Mouse (Mus musculus) forebrain, embryonic 12.5 days (tissue): Measurements from ENCODE around the gene Dusp16. TPM values are rescaled to one million over a fixed set of nuclear protein-coding genes. Genes with fewer than 3 reads are reported as not detected.

Experiments
- ATAC-seq: fragments of 200-750 bp; cut with Nextera tagmentation; 2 replicates; pipeline ENCODE4 v1.8.0; 2017; ENCODE audit warnings: moderate TSS enrichment; ENCODE audit not compliant: low FRiP score
- H3K27ac ChIP-seq: fragments of 300-500 bp; sonication (generic); 2 replicates; pipeline ENCODE4 v1.5.1; 2016; ENCODE audit warnings: mild to moderate bottlenecking
- H3K27me3 ChIP-seq: fragments of 300-500 bp; sonication (generic); 2 replicates; pipeline ENCODE4 v1.6.1; 2016; ENCODE audit warnings: mild to moderate bottlenecking
- H3K36me3 ChIP-seq: fragments of 300-500 bp; sonication (generic); replicated peaks from 2 replicates; pipeline ENCODE4 v1.6.1; 2016; ENCODE audit warnings: mild to moderate bottlenecking
- H3K4me1 ChIP-seq: fragments of 300-500 bp; sonication (generic); 2 replicates; pipeline ENCODE4 v1.6.1; 2016
- H3K4me2 ChIP-seq: fragments of 300-500 bp; sonication (generic); 2 replicates; pipeline ENCODE4 v1.6.1; 2016; ENCODE audit warnings: mild to moderate bottlenecking, moderate library complexity
- H3K4me3 ChIP-seq: fragments of 300-500 bp; sonication (generic); replicated peaks from 2 replicates; pipeline ENCODE4 v1.5.1; 2016; ENCODE audit warnings: mild to moderate bottlenecking
- H3K9ac ChIP-seq: fragments of 300-500 bp; sonication (generic); 2 replicates; pipeline ENCODE4 v1.6.1; 2016; ENCODE audit warnings: mild to moderate bottlenecking
- H3K9me3 ChIP-seq: fragments of 300-500 bp; sonication (generic); 2 replicates; pipeline ENCODE4 v1.6.1; 2016
- WGBS: fragments of 180-500 bp; shearing (Covaris S2); methylation state at CpG from one replicate; pipeline ENCODE4 v1.1.7; 2016; 5-methylcytosine and 5-hydroxymethylcytosine counted together
- polyA plus RNA-seq: library from polyadenylated mRNA; unstranded; fragments of >200 nt; fragmentation: Nextera tagmentation; extraction: Ambion mirVana; gene quantifications from 2 replicates; pipeline ENCODE4 v1.2.1, GENCODE M21; 2016

Dusp16 gene
- polyA plus RNA-seq, 1 experiment from 2014 or later, result 22.0 TPM

GRCm38 (mm10) chr6:134782900-134783299, 9.5 kb downstream of the Dusp16 start:
- 88% methylated on average over 7 of the region's 7 CpGs for WGBS
- no peaks in the 10 kb centered on the region for H3K9me3 ChIP-seq
- H3K4me2 ChIP-seq, result no peak overlapping the region
- H3K27ac ChIP-seq, result no peak overlapping the region
- ATAC-seq, result no peak
- no peaks in the 10 kb centered on the region for H3K27me3 ChIP-seq
- no peak overlapping the region for H3K4me3 ChIP-seq
- no peak overlapping the region for H3K9ac ChIP-seq
- no peaks in the 10 kb centered on the region for H3K4me1 ChIP-seq
- no peaks in the 10 kb centered on the region for H3K36me3 ChIP-seq

GRCm38 (mm10) chr6:134781494-134781913, 10.9 kb downstream of the Dusp16 start:
- H3K27ac ChIP-seq, result no peak overlapping the region
- no peaks in the 10 kb centered on the region for H3K36me3 ChIP-seq
- ATAC-seq, result no peak
- H3K9ac ChIP-seq, result no peak overlapping the region
- WGBS, result 86% methylated on average over 7 of the region's 7 CpGs
- H3K4me1 ChIP-seq, result no peaks in the 10 kb centered on the region
- no peak overlapping the region for H3K4me2 ChIP-seq
- H3K27me3 ChIP-seq, result no peaks in the 10 kb centered on the region
- H3K9me3 ChIP-seq, result no peaks in the 10 kb centered on the region
- no peak overlapping the region for H3K4me3 ChIP-seq

- 80% methylated on average over 2 of the region's 2 CpGs for WGBS
- H3K4me1 ChIP-seq, result no peaks in the 10 kb centered on the region
- H3K9me3 ChIP-seq, result no peaks in the 10 kb centered on the region
- H3K9ac ChIP-seq, result no peak overlapping the region
- H3K27ac ChIP-seq, result no peak overlapping the region
- no peaks in the 10 kb centered on the region for H3K27me3 ChIP-seq
- no peak overlapping the region for H3K4me3 ChIP-seq
- H3K36me3 ChIP-seq, result no peaks in the 10 kb centered on the region
- no peak overlapping the region for H3K4me2 ChIP-seq
- no peak for ATAC-seq
These were observed 12.4 kb downstream of the Dusp16 start for GRCm38 (mm10) chr6:134780024-134780423.

GRCm38 (mm10) chr6:134773961-134774360, 18.5 kb downstream of the Dusp16 start:
- no peak overlapping the region for H3K4me2 ChIP-seq
- H3K4me1 ChIP-seq, result no peaks in the 10 kb centered on the region
- no peak overlapping the region for H3K27ac ChIP-seq
- no peak overlapping the region for H3K9ac ChIP-seq
- H3K4me3 ChIP-seq, result no peak overlapping the region
- no peak for ATAC-seq
- no peaks in the 10 kb centered on the region for H3K27me3 ChIP-seq
- no peaks in the 10 kb centered on the region for H3K36me3 ChIP-seq
- H3K9me3 ChIP-seq, result no peaks in the 10 kb centered on the region
- WGBS, result 68% methylated on average over 3 of the region's 3 CpGs

GRCm38 (mm10) chr6:134773292-134773893, 19.0 kb downstream of the Dusp16 start:
- ATAC-seq, result no peak
- no peaks in the 10 kb centered on the region for H3K4me1 ChIP-seq
- no peaks in the 10 kb centered on the region for H3K9me3 ChIP-seq
- H3K4me3 ChIP-seq, result no peak overlapping the region
- H3K9ac ChIP-seq, result no peak overlapping the region
- H3K27ac ChIP-seq, result no peak overlapping the region
- H3K4me2 ChIP-seq, result no peak overlapping the region
- 93% methylated on average over 1 of the region's 1 CpGs for WGBS
- no peaks in the 10 kb centered on the region for H3K36me3 ChIP-seq
- no peaks in the 10 kb centered on the region for H3K27me3 ChIP-seq

- no peak overlapping the region for H3K4me2 ChIP-seq
- no peaks in the 10 kb centered on the region for H3K36me3 ChIP-seq
- peaks cover 5% of the 10 kb centered on the region; the same call in 1 of the 2 replicates for H3K4me1 ChIP-seq
- no peak overlapping the region for H3K9ac ChIP-seq
- ATAC-seq, result no peak
- H3K4me3 ChIP-seq, result no peak overlapping the region
- H3K27ac ChIP-seq, result no peak overlapping the region
- no peaks in the 10 kb centered on the region for H3K9me3 ChIP-seq
- no peaks in the 10 kb centered on the region for H3K27me3 ChIP-seq
These were observed 22.1 kb downstream of the Dusp16 start for GRCm38 (mm10) chr6:134770339-134770738.

- H3K9ac ChIP-seq, result no peak overlapping the region
- peaks cover 27% of the 10 kb centered on the region for H3K4me1 ChIP-seq
- H3K27me3 ChIP-seq, result no peaks in the 10 kb centered on the region
- 90% methylated on average over 5 of the region's 5 CpGs for WGBS
- no peak for ATAC-seq
- H3K27ac ChIP-seq, result no peak overlapping the region
- H3K4me2 ChIP-seq, result no peak overlapping the region
- H3K36me3 ChIP-seq, result no peaks in the 10 kb centered on the region
- H3K4me3 ChIP-seq, result no peak overlapping the region
- H3K9me3 ChIP-seq, result no peaks in the 10 kb centered on the region
These were observed 27.9 kb downstream of the Dusp16 start for GRCm38 (mm10) chr6:134764441-134765061.

- Histone ChIP-seq H3K9ac (no peak overlapping the region), H3K4me3 (no peak overlapping the region), H3K4me2 (no peak overlapping the region), H3K27ac (no peak overlapping the region), H3K4me1 (peaks cover 27% of the 10 kb centered on the region), H3K27me3 (no peaks in the 10 kb centered on the region), H3K36me3 (peaks cover 3% of the 10 kb centered on the region; the same call in 1 of the 2 replicates), H3K9me3 (no peaks in the 10 kb centered on the region)
- 70% methylated on average over 1 of the region's 1 CpGs for WGBS
- no peak for ATAC-seq
These were observed 29.0 kb downstream of the Dusp16 start for GRCm38 (mm10) chr6:134763436-134763835.

GRCm38 (mm10) chr6:134761808-134762207, 30.6 kb downstream of the Dusp16 start:
- H3K27ac ChIP-seq, result peak overlapping the region; percentile 47; the same call in 1 of the 2 replicates
- ATAC-seq, result peak; percentile 27; the same call in 1 of the 2 replicates
- WGBS, result 29% methylated on average over 2 of the region's 2 CpGs

GRCm38 (mm10) chr6:134760926-134761544, 31.4 kb downstream of the Dusp16 start:
- Histone ChIP-seq H3K4me1 (peaks cover 22% of the 10 kb centered on the region), H3K36me3 (peaks cover 10% of the 10 kb centered on the region), H3K9me3 (no peaks in the 10 kb centered on the region), H3K9ac (no peak overlapping the region), H3K4me3 (no peak overlapping the region), H3K27ac (peak overlapping the region; percentile 73), H3K4me2 (peak overlapping the region; percentile 10; the same call in 1 of the 2 replicates), H3K27me3 (no peaks in the 10 kb centered on the region)
- peak; percentile 83 for ATAC-seq
- WGBS, result 21% methylated on average over 5 of the region's 5 CpGs

More at GRCm38 (mm10) chr6:134761808-134762207, 30.6 kb downstream of the Dusp16 start:
- H3K4me3 ChIP-seq, result no peak overlapping the region
- H3K27me3 ChIP-seq, result no peaks in the 10 kb centered on the region
- no peak overlapping the region for H3K4me2 ChIP-seq
- H3K4me1 ChIP-seq, result peaks cover 22% of the 10 kb centered on the region
- no peaks in the 10 kb centered on the region for H3K9me3 ChIP-seq
- H3K9ac ChIP-seq, result no peak overlapping the region
- H3K36me3 ChIP-seq, result peaks cover 6% of the 10 kb centered on the region; the same call in 1 of the 2 replicates

- WGBS, result 98% methylated on average over 4 of the region's 4 CpGs
- Histone ChIP-seq H3K36me3 (peaks cover 19% of the 10 kb centered on the region), H3K4me3 (no peak overlapping the region), H3K9me3 (no peaks in the 10 kb centered on the region), H3K27me3 (no peaks in the 10 kb centered on the region), H3K9ac (no peak overlapping the region), H3K4me2 (no peak overlapping the region), H3K27ac (no peak overlapping the region), H3K4me1 (peaks cover 4% of the 10 kb centered on the region)
- no peak for ATAC-seq
These were observed 36.4 kb downstream of the Dusp16 start for GRCm38 (mm10) chr6:134756058-134756457.

- no peaks in the 10 kb centered on the region for H3K9me3 ChIP-seq
- H3K4me2 ChIP-seq, result no peak overlapping the region
- no peaks in the 10 kb centered on the region for H3K4me1 ChIP-seq
- peaks cover 23% of the 10 kb centered on the region for H3K36me3 ChIP-seq
- H3K27ac ChIP-seq, result no peak overlapping the region
- no peak overlapping the region for H3K9ac ChIP-seq
- no peak overlapping the region for H3K4me3 ChIP-seq
- WGBS, result 90% methylated on average over 11 of the region's 11 CpGs
- ATAC-seq, result no peak
- no peaks in the 10 kb centered on the region for H3K27me3 ChIP-seq
These were observed 38.6 kb downstream of the Dusp16 start for GRCm38 (mm10) chr6:134753858-134754257.
